Comparison of ENCODE assay signal across 17 mouse cellular contexts in the genomic region with DNA sequence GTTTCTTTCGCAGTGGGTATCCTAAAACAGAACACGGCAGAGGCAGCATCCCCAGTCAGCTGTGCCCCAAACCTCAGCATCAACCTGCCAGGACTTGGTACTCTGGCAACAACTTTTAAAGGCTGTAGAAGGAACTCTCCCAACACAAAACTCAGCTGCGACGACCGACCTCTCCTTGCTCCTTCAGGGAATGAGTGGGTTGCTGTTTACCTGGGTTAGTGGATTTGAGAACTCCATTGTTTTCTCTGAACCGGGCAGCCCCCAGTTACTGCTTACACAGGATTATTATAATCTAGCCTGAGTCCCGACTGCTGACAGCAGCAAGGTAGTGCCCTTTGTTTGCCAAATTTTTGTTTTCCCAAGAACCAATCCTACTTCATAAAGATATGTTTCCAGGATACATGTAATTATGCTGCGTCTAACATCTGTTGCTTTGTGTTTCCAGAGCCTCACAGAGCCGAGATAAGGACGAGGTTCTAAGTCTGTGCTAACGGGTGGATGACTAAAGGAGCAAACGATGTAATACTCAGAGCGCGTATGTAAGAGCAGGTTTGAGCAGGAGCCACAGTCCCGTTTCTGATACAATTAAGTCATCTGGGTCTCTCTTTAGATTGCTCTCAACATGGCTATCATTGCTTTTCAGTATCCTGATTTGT. TPM values are rescaled to one million over a fixed set of nuclear protein-coding genes. Genes with fewer than 3 reads are reported as not detected.
"Had no signal": no experiment of that assay in that cellular context is flagged by ENCODE, and none has a peak within 500 bp of the region (broad histone marks: within the 10 kb centered on the region; RNA-seq: fewer than 3 reads in every experiment).

No protein-coding gene starts in this region.

- H3K4me3 ChIP-seq: left cerebral cortex, adult 2 months; limb, embryonic 10.5 days; liver, embryonic 12.5 days; midbrain, embryonic 10.5 days; neural tube, embryonic 12.5 days; stomach, embryonic 15.5 days had no signal

- H3K27ac ChIP-seq: left cerebral cortex, adult 2 months; limb, embryonic 10.5 days; liver, embryonic 12.5 days; midbrain, embryonic 10.5 days; neural tube, embryonic 12.5 days; stomach, embryonic 15.5 days had no signal

- H3K36me3 ChIP-seq: limb, embryonic 10.5 days; liver, embryonic 12.5 days; midbrain, embryonic 10.5 days; neural tube, embryonic 12.5 days; stomach, embryonic 15.5 days had no signal

- H3K27me3 ChIP-seq: liver, embryonic 12.5 days; neural tube, embryonic 12.5 days; stomach, embryonic 15.5 days had no signal

- H3K4me1 ChIP-seq: liver, embryonic 12.5 days; neural tube, embryonic 12.5 days; stomach, embryonic 15.5 days had no signal

- H3K9ac ChIP-seq: liver, embryonic 12.5 days; lung, embryonic 14.5 days; neural tube, embryonic 12.5 days; stomach, embryonic 15.5 days had no signal

- H3K4me2 ChIP-seq: liver, embryonic 12.5 days; lung, embryonic 14.5 days; neural tube, embryonic 12.5 days; stomach, embryonic 15.5 days had no signal

- H3K9me3 ChIP-seq: limb, embryonic 10.5 days; liver, embryonic 12.5 days; midbrain, embryonic 10.5 days; neural tube, embryonic 12.5 days; stomach, embryonic 15.5 days had no signal

- DNase-seq: kidney, postnatal 10 days; lung, embryonic 14.5 days; lung, postnatal 10 days; lung, postnatal 4 days; midbrain, embryonic 14.5 days; right cerebral cortex, postnatal 14 days; thymus, adult 2 months; thymus, postnatal 25 days had no signal

- ATAC-seq: liver, embryonic 12.5 days had no signal

RNA-seq across cellular contexts. Expression of gene Neurod1, which starts 46.2 kb away (rescaled TPM):
- polyA plus RNA-seq: limb, embryonic 10.5 days; liver, embryonic 12.5 days; lung, embryonic 14.5 days; spleen, adult 2 months; testis, adult 2 months; thymus, adult 2 months; urinary bladder, adult 2 months had no signal
